Mouse (Mus musculus) embryonic fibroblast, embryonic 13.5 days (primary cell): ENCODE data around the gene Zfp276. TPM values are rescaled to one million over a fixed set of nuclear protein-coding genes. Genes with fewer than 3 reads are reported as not detected.

Experiments
- H3K27ac ChIP-seq: 2 replicates; pipeline ENCODE4 v1.5.1; 2012; ENCODE audit warnings: low read length, control low read depth, inconsistent platforms; ENCODE audit not compliant: insufficient read depth
- H3K4me1 ChIP-seq: 2 replicates; pipeline ENCODE4 v1.6.1; 2011; ENCODE audit warnings: low read length; ENCODE audit not compliant: control insufficient read depth, insufficient read depth
- H3K4me3 ChIP-seq: 2 replicates; pipeline ENCODE4 v1.5.1; 2011; ENCODE audit warnings: mild to moderate bottlenecking, control low read depth, low read length; ENCODE audit not compliant: insufficient read depth
- CTCF ChIP-seq: IDR thresholded peaks from 2 replicates; pipeline ENCODE4 v1.5.1; 2011; ENCODE audit warnings: mild to moderate bottlenecking, control low read depth, low read length, moderate library complexity, borderline replicate concordance; ENCODE audit not compliant: insufficient read depth
- POLR2A ChIP-seq: IDR thresholded peaks from 2 replicates; pipeline ENCODE4 v1.6.1; 2011; ENCODE audit warnings: low read depth, mild to moderate bottlenecking, control low read depth, low read length, moderate library complexity
- polyA plus RNA-seq: library from polyadenylated mRNA; stranded (reverse); fragments of >200 nt; gene quantifications from 2 replicates; pipeline ENCODE4 v1.2.4, GENCODE M21; 2011; ENCODE audit warnings: low read depth; ENCODE audit not compliant: missing spikeins, insufficient read length

Gene Zfp276
- polyA plus RNA-seq, 1 experiment, result 13.2 TPM

- TF ChIP-seq CTCF (no peak), POLR2A (no peak)
- peaks cover 6% of the 10 kb centered on the region for H3K4me1 ChIP-seq
Observed at GRCm38 (mm10) chr8:123287362-123287761, 33.4 kb downstream of the Zfp276 start.

DNA sequence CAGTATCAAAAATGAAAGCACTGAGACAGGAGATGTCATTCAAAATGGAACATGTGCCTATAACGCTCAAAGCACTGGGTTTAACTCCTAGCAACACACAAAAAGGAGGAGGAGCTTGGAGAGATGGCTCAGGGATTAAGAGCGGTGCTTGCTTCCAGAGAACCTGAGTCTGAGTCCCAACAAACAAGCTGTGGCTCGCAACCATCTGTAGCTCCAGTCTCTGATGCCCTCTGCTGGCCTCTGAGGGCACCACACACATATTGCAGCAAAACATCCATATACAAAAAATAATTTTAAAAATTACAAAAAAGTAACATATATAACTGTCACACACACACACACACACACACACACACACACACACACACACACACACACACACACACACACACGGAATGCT lies 36.2 kb downstream of the Zfp276 start:
- Histone ChIP-seq H3K27ac (no peak overlapping the region), H3K4me3 (no peak overlapping the region), H3K4me1 (0 out of 2 replicates have a peak, but pooled peaks cover 2% of the 10 kb centered on the region)
- peak; percentile 53; the same call in 1 of the 2 replicates for TF ChIP-seq CTCF
- TF ChIP-seq POLR2A, result no peak

More at GRCm38 (mm10) chr8:123287362-123287761, 33.4 kb downstream of the Zfp276 start:
- Histone ChIP-seq H3K4me3 (no peak overlapping the region), H3K27ac (no peak overlapping the region)

DNA sequence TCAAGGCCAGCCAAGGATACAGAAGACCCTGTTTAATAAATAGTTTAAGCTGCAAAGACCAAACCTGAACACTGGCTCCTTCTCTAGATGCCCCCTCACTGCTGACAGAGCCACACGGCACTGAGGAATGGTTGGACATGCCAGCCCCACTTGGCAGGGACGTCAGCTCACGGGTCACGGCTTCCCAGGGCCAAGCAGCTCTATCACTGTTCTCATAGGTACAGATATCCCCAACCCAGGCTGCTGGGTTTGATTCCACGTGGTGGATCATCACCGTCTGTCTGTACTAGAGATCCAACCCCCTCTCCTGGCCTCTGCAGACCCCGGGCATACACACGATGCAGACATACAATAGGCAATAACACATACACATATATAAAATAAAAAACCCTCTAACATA lies 36.7 kb downstream of the Zfp276 start:
- Histone ChIP-seq H3K4me1 (0 out of 2 replicates have a peak, but pooled peaks cover 2% of the 10 kb centered on the region), H3K27ac (no peak overlapping the region), H3K4me3 (no peak overlapping the region)
- no peak for TF ChIP-seq POLR2A
- no peak for TF ChIP-seq CTCF

DNA sequence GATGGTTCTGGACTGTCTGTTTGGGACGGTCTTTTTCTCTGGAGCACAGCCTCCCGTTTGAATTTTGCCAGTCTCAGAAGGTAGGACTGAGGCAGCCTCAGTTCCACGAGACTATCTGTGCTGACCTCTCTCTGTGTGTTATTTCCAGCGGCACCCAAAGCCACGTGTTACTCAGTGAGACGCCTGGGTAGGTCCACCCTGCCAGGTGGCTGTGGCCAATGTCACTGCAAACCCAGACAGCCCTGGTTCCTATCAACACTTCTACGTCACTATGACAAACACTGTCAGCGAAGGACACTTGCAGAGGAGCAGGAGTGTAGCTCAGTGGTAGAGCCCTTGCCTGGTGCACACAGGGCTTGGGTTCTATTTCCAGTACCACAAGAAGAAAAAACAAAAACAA lies 37.7 kb downstream of the Zfp276 start:
- H3K27ac ChIP-seq, result no peak overlapping the region
- 0 out of 2 replicates have a peak, but pooled peaks cover 2% of the 10 kb centered on the region for H3K4me1 ChIP-seq
- no peak overlapping the region for H3K4me3 ChIP-seq
- TF ChIP-seq CTCF, result no peak
- TF ChIP-seq POLR2A, result no peak

DNA sequence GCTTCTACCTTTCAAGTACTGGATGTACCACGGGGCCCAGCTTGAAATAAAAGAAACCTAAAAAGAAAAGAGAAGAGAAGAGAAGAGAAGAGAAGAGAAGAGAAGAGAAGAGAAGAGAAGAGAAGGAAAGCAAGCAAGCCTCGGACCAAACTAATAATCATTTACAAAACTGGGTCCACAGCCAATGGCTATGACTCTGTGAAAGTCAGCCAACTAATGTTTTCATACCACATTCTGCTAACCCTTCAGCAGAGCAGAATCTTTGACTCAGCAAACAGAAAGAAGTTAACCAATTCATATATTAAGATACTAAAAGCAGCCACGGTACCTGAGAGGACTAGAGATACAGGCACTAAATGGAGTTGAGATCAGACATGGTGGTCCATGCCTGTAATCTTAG lies 38.3 kb downstream of the Zfp276 start:
- Histone ChIP-seq H3K4me1 (0 out of 2 replicates have a peak, but pooled peaks cover 2% of the 10 kb centered on the region), H3K27ac (no peak overlapping the region), H3K4me3 (no peak overlapping the region)
- TF ChIP-seq CTCF (no peak), POLR2A (no peak)

GRCm38 (mm10) chr8:123292785-123293184 lies 38.8 kb downstream of the Zfp276 start:
- Histone ChIP-seq H3K4me3 (no peak overlapping the region), H3K4me1 (0 out of 2 replicates have a peak, but pooled peaks cover 2% of the 10 kb centered on the region), H3K27ac (no peak overlapping the region)
- TF ChIP-seq CTCF (no peak), POLR2A (no peak; the same call in 1 of the 2 replicates)

DNA sequence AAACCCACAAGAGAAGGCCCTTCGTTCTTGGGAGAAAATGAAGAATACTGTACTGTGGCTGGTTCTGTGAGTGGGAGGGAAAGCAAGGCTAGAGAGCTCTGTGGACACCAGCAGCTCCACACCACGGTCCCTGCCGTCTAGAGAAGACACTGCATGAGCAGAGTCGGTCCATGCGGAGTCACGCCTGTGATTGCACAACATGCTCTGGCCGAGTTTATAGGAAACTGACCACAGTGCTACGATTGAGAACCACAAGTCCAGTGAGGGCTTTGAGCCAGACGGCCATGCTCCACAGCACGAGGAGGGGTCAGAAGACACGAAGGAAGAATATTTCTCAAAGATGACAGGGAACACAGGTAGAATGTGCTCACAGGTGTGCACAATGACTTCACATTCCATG lies 44.3 kb downstream of the Zfp276 start:
- H3K4me3 ChIP-seq, result no peak overlapping the region

DNA sequence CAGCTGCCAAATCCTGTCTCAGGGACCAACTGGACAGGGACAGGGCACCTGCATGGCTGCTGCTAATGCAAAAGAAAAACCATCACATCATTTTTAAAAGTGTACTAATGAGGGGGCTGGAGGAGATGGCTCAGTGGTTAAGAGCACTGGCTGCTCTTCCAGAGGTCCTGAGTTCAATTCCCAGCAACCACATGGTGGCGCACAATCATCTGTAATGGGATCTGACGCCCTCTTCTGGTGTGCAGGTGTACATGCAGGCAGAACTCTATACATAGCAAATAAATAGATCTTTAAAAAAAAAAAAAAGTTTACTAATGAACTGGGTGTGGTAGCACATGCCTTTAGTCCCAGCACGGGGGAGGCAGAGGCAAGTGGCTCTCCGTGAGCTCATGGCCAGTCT lies 54.7 kb downstream of the Zfp276 start:
- no peak for TF ChIP-seq POLR2A
- no peak for TF ChIP-seq CTCF
- H3K4me3 ChIP-seq, result no peak overlapping the region
- no peaks in the 10 kb centered on the region for H3K4me1 ChIP-seq
- no peak overlapping the region for H3K27ac ChIP-seq

More for the DNA sequence above, 44.3 kb downstream of the Zfp276 start:
- TF ChIP-seq CTCF (no peak), POLR2A (no peak)
- Histone ChIP-seq H3K27ac (no peak overlapping the region), H3K4me1 (no peaks in the 10 kb centered on the region)

GRCm38 (mm10) chr8:123317781-123318466 lies 63.9 kb downstream of the Zfp276 start:
- no peak for TF ChIP-seq POLR2A
- no peak for TF ChIP-seq CTCF

DNA sequence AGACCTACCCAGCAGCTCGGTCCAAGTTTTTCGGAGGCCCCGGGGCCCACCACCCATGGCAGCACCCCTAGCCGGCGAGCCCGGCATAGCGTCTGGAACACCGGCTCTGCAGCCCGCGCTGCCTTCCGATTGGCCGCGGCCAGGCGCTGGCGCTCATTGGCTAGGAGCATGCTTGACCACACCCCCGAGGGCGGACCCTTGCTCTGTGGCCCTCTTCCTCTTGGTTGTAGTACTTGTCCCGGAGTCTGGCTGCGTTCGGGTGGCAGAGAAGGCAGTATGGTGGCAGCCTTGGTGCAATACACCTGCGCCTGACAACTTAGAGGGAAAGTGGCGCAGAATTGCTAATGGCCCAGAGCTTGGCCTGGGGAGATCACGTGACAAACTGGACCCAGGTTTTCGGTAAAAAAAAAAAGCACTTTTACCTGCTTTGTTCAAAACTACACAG lies 64.5 kb downstream of the Zfp276 start, which contains the start of gene Fanca:
TSS of gene Fanca (minus strand) at position 110 of the 445 bp plus-strand sequence.
- no peaks in the 10 kb centered on the region for H3K4me1 ChIP-seq
- peak; percentile 86 for TF ChIP-seq POLR2A
- no peak for TF ChIP-seq CTCF
- H3K27ac ChIP-seq, result no peak within 1 kb of the TSS
- peak within 1 kb of the TSS; percentile 62 for H3K4me3 ChIP-seq

More at GRCm38 (mm10) chr8:123317781-123318466, 63.9 kb downstream of the Zfp276 start:
- Histone ChIP-seq H3K4me1 (no peaks in the 10 kb centered on the region), H3K4me3 (peak overlapping the region; percentile 62), H3K27ac (no peak overlapping the region)

Other genes with a start within 250 kb of the Zfp276 start
- 76.2 and 83.5 TPM in 2 replicates for gene Ankrd11, start 211.9 kb upstream of the Zfp276 start, polyA plus RNA-seq
- gene Spg7, start 191.3 kb upstream of the Zfp276 start, polyA plus RNA-seq, result 52.4 and 80.7 TPM in 2 replicates
- gene Rpl13, start 151.8 kb upstream of the Zfp276 start, polyA plus RNA-seq, result 1,585 and 1,789 TPM in 2 replicates
- gene Cpne7, start 136.8 kb upstream of the Zfp276 start, polyA plus RNA-seq, result 0.80 and 0.90 TPM in 2 replicates
- gene Sult5a1, start 95.9 kb upstream of the Zfp276 start, polyA plus RNA-seq, result 1.1 TPM in 1 of 2 replicates, not detected in the other
- gene Dpep1, start 68.0 kb upstream of the Zfp276 start, polyA plus RNA-seq, result 13.6 and 14.5 TPM in 2 replicates
- 68.8 and 76.4 TPM in 2 replicates for gene Chmp1a, start 41.4 kb upstream of the Zfp276 start, polyA plus RNA-seq
- gene Spata33, start 41.4 kb upstream of the Zfp276 start, polyA plus RNA-seq, result 1.4 and 2.9 TPM in 2 replicates
- 36.4 and 36.6 TPM in 2 replicates for gene Cdk10, start 29.4 kb upstream of the Zfp276 start, polyA plus RNA-seq
- gene Spata2l, start 18.0 kb upstream of the Zfp276 start, polyA plus RNA-seq, result 1.5 and 2.3 TPM in 2 replicates
- 10.6 and 14.3 TPM in 2 replicates for gene Vps9d1, start 153 bp downstream of the Zfp276 start, polyA plus RNA-seq
- 24.0 and 37.4 TPM in 2 replicates for gene Fanca, start 64.4 kb downstream of the Zfp276 start, polyA plus RNA-seq
- 3.0 and 4.7 TPM in 2 replicates for gene Spire2, start 78.5 kb downstream of the Zfp276 start, polyA plus RNA-seq
- gene Tcf25, start 119.6 kb downstream of the Zfp276 start, polyA plus RNA-seq, result 512 and 557 TPM in 2 replicates
- not detected in 2 replicates for gene Mc1r, start 152.9 kb downstream of the Zfp276 start, polyA plus RNA-seq
- 25.5 and 32.0 TPM in 2 replicates for gene Tubb3, start 157.2 kb downstream of the Zfp276 start, polyA plus RNA-seq
- 33.5 and 36.4 TPM in 2 replicates for gene Def8, start 169.3 kb downstream of the Zfp276 start, polyA plus RNA-seq
- gene Afg3l1, start 223.7 kb downstream of the Zfp276 start, polyA plus RNA-seq, result 28.7 and 30.1 TPM in 2 replicates